Mouse (Mus musculus) stomach, embryonic 14.5 days (tissue): ENCODE results near the gene Hmgn3. TPM values are rescaled to one million over a fixed set of nuclear protein-coding genes. Genes with fewer than 3 reads are reported as not detected.
"Not testable (repeated sequence)": the region's sequence is repeated elsewhere in the genome, so short reads cannot be mapped to it uniquely, and the experiment has no call there.

Source experiments
- ATAC-seq: fragments of 200-750 bp; cut with Nextera tagmentation; 2 replicates; pipeline ENCODE4 v1.8.0; 2017; ENCODE audit warnings: low read depth, moderate TSS enrichment; ENCODE audit not compliant: insufficient number of reproducible peaks, insufficient read depth, low FRiP score
- H3K27ac ChIP-seq: fragments of 300-500 bp; sonication (generic); 2 replicates; pipeline ENCODE4 v1.5.1; 2014; ENCODE audit warnings: mild to moderate bottlenecking, low read length, moderate library complexity, mixed read lengths
- H3K27me3 ChIP-seq: fragments of 300-500 bp; sonication (generic); 2 replicates; pipeline ENCODE4 v1.6.1; 2014; ENCODE audit warnings: low read length, control low read depth, mixed read lengths; ENCODE audit not compliant: control insufficient read depth, insufficient read depth
- H3K36me3 ChIP-seq: fragments of 300-500 bp; sonication (generic); 2 replicates; pipeline ENCODE4 v1.6.1; 2014; ENCODE audit warnings: mild to moderate bottlenecking, control low read depth, low read length, moderate library complexity, mixed read lengths; ENCODE audit not compliant: control insufficient read depth, insufficient read depth
- H3K4me1 ChIP-seq: fragments of 300-500 bp; sonication (generic); 2 replicates; pipeline ENCODE4 v1.6.1; 2014; ENCODE audit warnings: low read length, control low read depth, mixed read lengths; ENCODE audit not compliant: control insufficient read depth, insufficient read depth
- H3K4me2 ChIP-seq: fragments of 300-500 bp; sonication (generic); replicated peaks from 2 replicates; pipeline ENCODE4 v1.6.1; 2014; ENCODE audit warnings: low read depth, low read length, control low read depth
- H3K4me3 ChIP-seq: fragments of 300-500 bp; sonication (generic); 2 replicates; pipeline ENCODE4 v1.5.1; 2014; ENCODE audit warnings: low read depth, low read length, control low read depth
- H3K9ac ChIP-seq: fragments of 300-500 bp; sonication (generic); replicated peaks from 2 replicates; pipeline ENCODE4 v1.6.1; 2014; ENCODE audit warnings: low read depth, mild to moderate bottlenecking, control low read depth, low read length, moderate library complexity, mixed read lengths
- H3K9me3 ChIP-seq: fragments of 300-500 bp; sonication (generic); 2 replicates; pipeline ENCODE4 v1.6.1; 2016; ENCODE audit warnings: low read depth, low read length, control low read depth; ENCODE audit not compliant: control insufficient read depth
- WGBS: fragments of 180-500 bp; shearing (Covaris S2); extraction: QIAGEN DNeasy Blood & Tissue Kit; methylation state at CpG from one replicate; pipeline ENCODE4 v1.1.7; 2014; 5-methylcytosine and 5-hydroxymethylcytosine counted together
- polyA plus RNA-seq: library from polyadenylated mRNA; unstranded; fragments of >200 nt; fragmentation: Nextera tagmentation; extraction: Ambion mirVana; gene quantifications from 2 replicates; pipeline ENCODE4 v1.2.1, GENCODE M21; 2014

Hmgn3 gene
- 125 and 133 TPM in 2 replicates for polyA plus RNA-seq

DNA sequence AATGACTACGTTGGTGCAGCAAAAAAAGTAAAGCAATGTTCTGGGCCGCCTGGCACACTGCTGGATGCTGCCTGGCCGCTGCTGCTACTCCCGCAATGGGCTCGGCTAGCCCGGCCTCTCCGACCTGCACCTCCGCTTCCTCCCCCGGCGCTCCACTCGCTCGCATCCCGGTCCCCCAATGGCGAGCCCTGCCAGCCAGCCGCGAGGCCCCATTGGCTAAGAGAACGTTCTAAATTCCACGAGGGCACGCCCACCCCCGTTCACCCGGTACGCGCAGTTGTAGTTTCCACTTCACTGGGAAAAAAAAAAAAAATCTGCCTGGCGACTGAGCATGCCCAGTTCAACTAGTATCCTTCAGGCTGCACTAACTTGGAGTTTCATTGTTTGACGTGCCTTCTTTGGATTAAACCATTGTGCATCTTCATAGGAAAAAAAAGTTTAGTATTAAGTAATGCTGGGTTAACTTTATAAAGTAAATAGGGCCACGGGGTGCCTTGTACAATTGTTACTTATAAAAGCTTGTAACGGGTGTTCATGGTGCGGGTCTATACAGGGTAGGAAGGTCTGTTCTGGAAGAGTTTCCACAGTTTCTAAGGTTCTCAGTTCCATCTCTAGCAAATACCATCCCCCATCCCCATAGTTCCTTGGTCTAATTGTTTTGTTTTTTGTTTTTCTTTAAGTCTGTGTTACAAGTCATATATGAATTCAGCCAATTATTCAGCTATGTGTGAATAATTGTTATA is at the start of gene Hmgn3:
Gene Hmgn3, minus strand, starts transcription at position 240 of the 743 bp plus-strand sequence.
- Histone ChIP-seq H3K4me3 (peak within 1 kb of the TSS; percentile 67), H3K27ac (peak within 1 kb of the TSS; percentile 55), H3K9ac (peak within 1 kb of the TSS; percentile 47), H3K27me3 (no peaks in the 10 kb centered on the region), H3K4me2 (peak within 1 kb of the TSS; percentile 99), H3K36me3 (no peaks in the 10 kb centered on the region), H3K4me1 (peaks cover 3% of the 10 kb centered on the region; the same call in 1 of the 2 replicates), H3K9me3 (no peaks in the 10 kb centered on the region)
- 9% methylated on average over 28 of the region's 28 CpGs for WGBS
- ATAC-seq, result peak; percentile 97

DNA sequence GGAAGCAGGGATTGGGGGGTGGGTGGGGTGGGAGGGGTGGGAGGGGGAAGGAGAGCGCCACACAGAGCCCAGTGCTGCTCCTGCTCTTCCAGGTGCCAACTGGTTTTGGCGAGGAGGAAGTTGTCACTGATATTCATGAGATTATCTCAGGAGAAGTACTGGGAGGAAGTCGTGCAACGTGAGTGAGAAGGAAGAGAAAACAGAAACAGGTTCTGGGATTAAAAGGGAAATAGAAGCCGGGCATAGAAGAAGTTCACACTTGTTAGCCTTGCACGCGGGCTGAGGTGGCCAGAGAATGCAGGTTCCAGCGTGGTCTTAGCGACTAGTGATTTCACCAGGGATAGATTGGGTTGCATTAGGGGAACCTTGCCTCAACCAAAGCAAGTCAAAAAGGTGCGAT is 49.3 kb upstream of the Hmgn3 start:
- Histone ChIP-seq H3K4me2 (no peak overlapping the region), H3K9me3 (no peaks in the 10 kb centered on the region), H3K27me3 (no peaks in the 10 kb centered on the region), H3K27ac (no peak overlapping the region), H3K9ac (no peak overlapping the region), H3K4me1 (peaks cover 3% of the 10 kb centered on the region; the same call in 1 of the 2 replicates), H3K36me3 (no peaks in the 10 kb centered on the region), H3K4me3 (no peak overlapping the region)
- WGBS, result 75% methylated on average over 10 of the region's 10 CpGs
- no peak for ATAC-seq

DNA sequence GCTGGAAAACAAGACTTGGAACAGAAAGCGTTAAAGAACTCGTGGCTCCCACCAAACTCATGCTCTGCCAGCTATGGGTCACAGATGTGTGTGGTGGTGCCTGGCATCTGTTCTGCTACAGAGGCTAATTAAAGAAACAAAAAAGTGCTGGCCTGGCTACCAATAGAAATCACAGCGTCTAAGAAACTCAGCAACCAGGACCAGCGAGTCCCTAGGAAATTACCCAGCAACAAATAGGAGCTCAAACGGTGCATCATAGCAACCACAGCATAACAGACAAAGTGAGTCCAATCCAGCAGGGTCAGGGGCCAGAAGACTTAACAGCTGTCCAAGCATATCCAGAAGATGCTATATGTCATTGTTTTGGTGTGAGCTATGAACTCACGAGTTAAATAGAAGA is 48.5 kb upstream of the Hmgn3 start:
- Histone ChIP-seq H3K9me3 (no peaks in the 10 kb centered on the region), H3K4me3 (no peak overlapping the region), H3K4me1 (peaks cover 3% of the 10 kb centered on the region; the same call in 1 of the 2 replicates), H3K4me2 (no peak overlapping the region), H3K36me3 (no peaks in the 10 kb centered on the region), H3K27me3 (no peaks in the 10 kb centered on the region), H3K27ac (no peak overlapping the region), H3K9ac (no peak overlapping the region)
- WGBS, result 55% methylated on average over 6 of the region's 6 CpGs
- no peak for ATAC-seq

DNA sequence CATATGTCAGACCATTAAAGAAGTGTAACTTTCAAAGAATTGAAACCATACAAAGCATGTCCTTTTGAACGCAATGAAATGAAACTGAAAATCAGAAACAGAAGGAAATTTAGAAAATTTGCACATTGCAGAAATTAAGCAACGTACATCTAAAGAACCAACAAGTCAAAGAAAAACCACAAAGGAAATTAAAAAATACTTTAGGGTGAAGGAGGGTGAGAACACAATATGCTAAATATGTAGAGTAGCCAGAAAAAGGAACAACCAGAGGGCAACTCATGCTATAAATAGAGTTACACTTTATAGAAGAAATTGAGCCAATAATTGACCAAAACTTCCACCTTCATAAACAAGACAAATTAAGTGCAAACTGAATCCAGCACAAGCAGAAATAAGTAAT is 41.3 kb upstream of the Hmgn3 start:
- H3K27ac ChIP-seq, result no peak overlapping the region
- H3K4me2 ChIP-seq, result no peak overlapping the region
- no peak overlapping the region for H3K9ac ChIP-seq
- WGBS, result 81% methylated on average over 2 of the region's 2 CpGs
- H3K4me1 ChIP-seq, result no peaks in the 10 kb centered on the region
- no peak for ATAC-seq
- H3K9me3 ChIP-seq, result no peaks in the 10 kb centered on the region
- H3K27me3 ChIP-seq, result no peaks in the 10 kb centered on the region
- H3K36me3 ChIP-seq, result no peaks in the 10 kb centered on the region
- H3K4me3 ChIP-seq, result no peak overlapping the region

DNA sequence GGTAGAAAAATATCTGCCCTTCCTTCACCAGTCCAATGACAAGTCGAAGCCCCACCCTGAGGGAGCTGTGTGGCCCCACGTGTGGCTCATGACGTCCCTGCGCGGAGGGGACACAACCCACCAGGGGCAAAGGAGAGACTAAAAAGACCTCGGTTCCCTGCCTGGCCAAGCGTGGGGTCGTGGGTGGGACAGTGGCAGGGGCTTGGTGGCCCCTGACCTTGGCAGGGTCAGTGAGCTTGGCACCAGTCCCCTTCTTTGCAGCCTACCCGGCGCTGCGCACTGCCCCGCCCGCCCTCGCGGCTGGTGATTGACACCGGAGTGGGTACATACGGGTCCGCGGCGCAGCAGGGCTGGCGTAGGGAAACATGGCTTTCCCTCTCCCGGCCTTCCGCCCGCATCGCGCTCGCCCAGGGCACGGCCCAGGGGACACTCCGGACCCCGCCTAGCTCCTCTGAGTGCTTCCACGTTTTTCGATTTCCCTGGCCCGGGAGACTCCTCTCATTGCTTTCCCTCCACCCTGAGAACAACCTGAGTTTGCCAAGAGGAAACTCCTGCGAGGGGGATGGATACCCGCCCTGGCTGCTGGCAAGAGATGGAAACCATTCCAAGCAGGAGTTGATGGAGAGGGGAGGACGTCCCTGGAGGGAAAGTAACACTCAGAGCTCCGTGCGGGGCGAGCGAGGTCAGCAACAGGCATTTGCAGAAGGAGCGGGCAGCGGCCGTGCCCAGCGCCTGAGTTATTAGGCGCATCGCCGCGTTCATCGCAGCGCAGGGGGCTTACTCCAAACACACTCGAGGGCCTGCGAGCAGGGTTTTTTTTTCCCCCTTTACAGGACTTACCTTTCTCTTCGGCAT is 667 bp downstream of the Hmgn3 start:
- H3K4me3 ChIP-seq, result peak overlapping the region; percentile 67
- H3K9me3 ChIP-seq, result peaks cover 2% of the 10 kb centered on the region; the same call in 1 of the 2 replicates
- peak overlapping the region; percentile 47 for H3K9ac ChIP-seq
- H3K4me2 ChIP-seq, result peak overlapping the region; percentile 99
- H3K4me1 ChIP-seq, result peaks cover 3% of the 10 kb centered on the region; the same call in 1 of the 2 replicates
- H3K36me3 ChIP-seq, result no peaks in the 10 kb centered on the region
- WGBS, result 4% methylated on average over 53 of the region's 53 CpGs
- peak; percentile 73 for ATAC-seq
- peak overlapping the region; percentile 55 for H3K27ac ChIP-seq
- H3K27me3 ChIP-seq, result no peaks in the 10 kb centered on the region

DNA sequence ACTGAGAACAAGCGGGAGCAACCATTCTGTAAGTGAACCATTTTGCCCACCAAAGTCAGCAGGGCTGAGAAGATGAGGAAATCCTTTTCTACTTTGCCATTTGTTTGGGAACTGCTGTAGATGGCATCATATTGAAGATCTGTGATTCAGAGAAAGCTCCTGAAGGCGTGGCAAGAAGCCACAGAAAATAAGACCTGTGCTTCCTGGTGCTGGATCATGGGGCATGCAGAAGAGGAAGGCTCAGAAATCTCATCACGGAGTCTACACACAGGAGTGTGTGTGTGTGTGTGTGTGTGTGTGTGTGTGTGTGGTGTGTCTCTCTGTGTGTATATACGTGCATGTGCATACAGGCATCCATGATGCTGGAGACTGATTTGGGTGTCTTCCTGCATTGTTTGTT is 16.7 kb downstream of the Hmgn3 start:
- no peak overlapping the region for H3K27ac ChIP-seq
- no peak overlapping the region for H3K4me3 ChIP-seq
- no peaks in the 10 kb centered on the region for H3K27me3 ChIP-seq
- no peak overlapping the region for H3K9ac ChIP-seq
- H3K9me3 ChIP-seq, result no peaks in the 10 kb centered on the region
- ATAC-seq, result no peak
- no peaks in the 10 kb centered on the region for H3K4me1 ChIP-seq
- WGBS, result 93% methylated on average over 4 of the region's 4 CpGs
- H3K4me2 ChIP-seq, result no peak overlapping the region
- H3K36me3 ChIP-seq, result no peaks in the 10 kb centered on the region

DNA sequence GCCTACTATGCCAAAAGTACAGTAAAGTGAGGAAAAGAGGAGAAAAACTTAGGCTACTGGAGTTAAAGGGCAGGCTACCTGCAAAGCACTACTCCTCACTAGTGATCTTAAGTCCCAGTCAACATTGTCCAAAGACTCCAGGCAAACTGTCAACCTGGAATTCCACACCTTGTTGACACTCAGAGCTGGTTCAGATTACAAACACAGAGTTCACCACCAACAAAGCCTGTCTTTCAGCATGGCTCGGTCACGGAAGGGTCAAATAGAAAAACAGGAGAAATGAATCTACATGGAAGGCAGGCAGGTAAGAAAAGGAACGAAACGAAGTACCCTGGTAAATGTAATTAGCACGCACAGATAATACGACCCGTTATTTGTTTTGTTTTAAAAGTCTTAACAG is 18.6 kb downstream of the Hmgn3 start:
- H3K9ac ChIP-seq, result no peak overlapping the region
- ATAC-seq, result 0 out of 2 replicates have a peak, but pooled peaks have one; percentile 23
- H3K36me3 ChIP-seq, result no peaks in the 10 kb centered on the region
- H3K27me3 ChIP-seq, result no peaks in the 10 kb centered on the region
- no peak overlapping the region for H3K4me3 ChIP-seq
- H3K4me1 ChIP-seq, result no peaks in the 10 kb centered on the region
- no peaks in the 10 kb centered on the region for H3K9me3 ChIP-seq
- 31% methylated on average over 7 of the region's 7 CpGs for WGBS
- no peak overlapping the region for H3K4me2 ChIP-seq
- H3K27ac ChIP-seq, result peak overlapping the region; percentile 16; the same call in 1 of the 2 replicates

DNA sequence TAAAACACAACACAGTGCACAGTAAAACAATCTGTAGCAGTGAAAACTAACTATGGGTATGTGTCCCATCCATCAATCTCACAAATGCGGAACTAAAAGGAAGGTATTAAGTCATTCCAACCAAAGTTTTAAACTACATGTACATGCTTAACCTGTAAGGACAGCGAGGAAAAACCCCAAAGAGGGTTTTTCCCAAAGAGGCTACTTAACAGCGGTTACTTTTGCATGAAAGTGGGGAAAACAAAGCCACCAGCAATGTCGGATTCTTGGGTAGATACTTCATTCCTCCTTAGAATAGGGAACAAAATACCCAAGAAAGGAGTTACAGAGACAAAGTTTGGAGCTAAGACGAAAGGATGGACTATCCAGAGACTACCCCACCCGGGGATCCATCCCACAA is 20.0 kb downstream of the Hmgn3 start:
- not testable (repeated sequence) for H3K27ac ChIP-seq, ATAC-seq, H3K27me3 ChIP-seq, H3K4me1 ChIP-seq, H3K36me3 ChIP-seq, H3K4me2 ChIP-seq, H3K4me3 ChIP-seq, H3K9ac ChIP-seq, H3K9me3 ChIP-seq
- 94% methylated on average over 6 of the region's 6 CpGs for WGBS
